Mouse (Mus musculus) liver, postnatal 0 days (tissue): ENCODE data around the gene Fam114a2. TPM values are rescaled to one million over a fixed set of nuclear protein-coding genes. Genes with fewer than 3 reads are reported as not detected.
A peak's percentile ranks its signal among the peaks of the same experiment; 100 is the strongest.

Experiments
- ATAC-seq: fragments of 200-750 bp; cut with Nextera tagmentation; 2 replicates; pipeline ENCODE4 v1.8.0; 2017; ENCODE audit warnings: mild to moderate bottlenecking, moderate library complexity
- DNase-seq: peaks from one replicate; pipeline ENCODE4 v3.0.0-alpha.2; 2016
- H3K27ac ChIP-seq: fragments of 300-500 bp; sonication (generic); 2 replicates; pipeline ENCODE4 v1.5.1; 2014; ENCODE audit warnings: antibody characterized with exemption, moderate library complexity, mild to moderate bottlenecking, low read depth
- H3K27me3 ChIP-seq: fragments of 300-500 bp; sonication (generic); 2 replicates; pipeline ENCODE4 v1.6.1; 2014; ENCODE audit warnings: low read length, control low read depth, mixed read lengths; ENCODE audit not compliant: insufficient read depth
- H3K36me3 ChIP-seq: fragments of 300-500 bp; sonication (generic); replicated peaks from 2 replicates; pipeline ENCODE4 v1.6.1; 2014; ENCODE audit warnings: mild to moderate bottlenecking, control low read depth, low read length, moderate library complexity, mixed read lengths; ENCODE audit not compliant: insufficient read depth
- H3K4me1 ChIP-seq: fragments of 300-500 bp; sonication (generic); 2 replicates; pipeline ENCODE4 v1.6.1; 2014; ENCODE audit warnings: antibody characterized with exemption, mild to moderate bottlenecking, control low read depth; ENCODE audit not compliant: insufficient read depth
- H3K4me2 ChIP-seq: fragments of 300-500 bp; sonication (generic); 2 replicates; pipeline ENCODE4 v1.6.1; 2014; ENCODE audit warnings: low read depth, mild to moderate bottlenecking, low read length, moderate library complexity, mixed read lengths
- H3K4me3 ChIP-seq: fragments of 300-500 bp; sonication (generic); 2 replicates; pipeline ENCODE4 v1.5.1; 2014; ENCODE audit warnings: low read depth, low read length
- H3K9ac ChIP-seq: fragments of 300-500 bp; sonication (generic); replicated peaks from 2 replicates; pipeline ENCODE4 v1.6.1; 2014; ENCODE audit warnings: mild to moderate bottlenecking, moderate library complexity
- H3K9me3 ChIP-seq: fragments of 300-500 bp; sonication (generic); 2 replicates; pipeline ENCODE4 v1.6.1; 2016; ENCODE audit warnings: mild to moderate bottlenecking, control low read depth, low read length, mixed read lengths
- CTCF ChIP-seq: sonication (generic); IDR thresholded peaks from 2 replicates; pipeline ENCODE4 v1.5.1; 2016; ENCODE audit warnings: antibody characterized with exemption, low read depth
- EP300 ChIP-seq: IDR thresholded peaks from 2 replicates; pipeline ENCODE4 v1.6.1; 2016; ENCODE audit warnings: antibody characterized with exemption, low read depth, mild to moderate bottlenecking
- WGBS: fragments of 180-500 bp; shearing (Covaris S2); extraction: QIAGEN DNeasy Blood & Tissue Kit; methylation state at CpG from one replicate; pipeline ENCODE4 v1.1.7; 2014; ENCODE audit not compliant: insufficient replicate concordance; 5-methylcytosine and 5-hydroxymethylcytosine counted together
- polyA plus RNA-seq: library from polyadenylated mRNA; unstranded; fragments of >200 nt; fragmentation: Nextera tagmentation; extraction: Ambion mirVana; gene quantifications from 2 replicates; pipeline ENCODE4 v1.2.1, GENCODE M21; 2015

The Fam114a2 gene
- polyA plus RNA-seq, 1 experiment from 2014 or later = 22.7 TPM

GRCm38 (mm10) chr11:57521206-57521605, 2.8 kb upstream of the Fam114a2 start:
- Histone ChIP-seq H3K4me2 (no peak overlapping the region), H3K9ac (no peak overlapping the region), H3K27ac (no peak overlapping the region), H3K4me3 (no peak overlapping the region), H3K27me3 (no peaks in the 10 kb centered on the region), H3K4me1 (peaks cover 16% of the 10 kb centered on the region), H3K9me3 (no peaks in the 10 kb centered on the region), H3K36me3 (0 out of 2 replicates have a peak, but pooled peaks cover 5% of the 10 kb centered on the region)
- DNase-seq (no peak), ATAC-seq (no peak)
- WGBS = 86% methylated on average over 3 of the region's 3 CpGs
- TF ChIP-seq EP300 (no peak), CTCF (no peak)

GRCm38 (mm10) chr11:57519304-57519703, 887 bp upstream of the Fam114a2 start:
- Histone ChIP-seq H3K4me3 (peak overlapping the region; percentile 94), H3K4me2 (peak overlapping the region; percentile 85), H3K9ac (peak overlapping the region; percentile 91; the same call in 1 of the 2 replicates), H3K4me1 (peaks cover 12% of the 10 kb centered on the region), H3K9me3 (no peaks in the 10 kb centered on the region), H3K27me3 (no peaks in the 10 kb centered on the region), H3K36me3 (0 out of 2 replicates have a peak, but pooled peaks cover 5% of the 10 kb centered on the region), H3K27ac (peak overlapping the region; percentile 87; the same call in 1 of the 2 replicates)
- 59% methylated on average over 5 of the region's 5 CpGs for WGBS
- no peak for TF ChIP-seq EP300
- TF ChIP-seq CTCF = no peak
- no peak for ATAC-seq
- DNase-seq = no peak

GRCm38 (mm10) chr11:57518751-57519148, 333 bp upstream of the Fam114a2 start:
- peak; percentile 32 for ATAC-seq
- peaks cover 12% of the 10 kb centered on the region for H3K4me1 ChIP-seq
- no peaks in the 10 kb centered on the region for H3K9me3 ChIP-seq
- peak overlapping the region; percentile 94 for H3K4me3 ChIP-seq
- H3K27me3 ChIP-seq = no peaks in the 10 kb centered on the region
- H3K36me3 ChIP-seq = peaks cover 6% of the 10 kb centered on the region; the same call in 1 of the 2 replicates
- no peak for DNase-seq
- peak overlapping the region; percentile 87 for H3K27ac ChIP-seq
- WGBS = 2% methylated on average over 15 of the region's 16 CpGs
- H3K4me2 ChIP-seq = peak overlapping the region; percentile 85
- peak overlapping the region; percentile 91 for H3K9ac ChIP-seq
- TF ChIP-seq EP300 = no peak
- TF ChIP-seq CTCF = no peak

GRCm38 (mm10) chr11:57516946-57517441, 1.4 kb downstream of the Fam114a2 start:
- no peaks in the 10 kb centered on the region for H3K9me3 ChIP-seq
- peak overlapping the region; percentile 85; the same call in 1 of the 2 replicates for H3K4me2 ChIP-seq
- no peaks in the 10 kb centered on the region for H3K27me3 ChIP-seq
- H3K4me1 ChIP-seq = peaks cover 12% of the 10 kb centered on the region
- 49% methylated on average over 5 of the region's 5 CpGs for WGBS
- peaks cover 19% of the 10 kb centered on the region for H3K36me3 ChIP-seq
- H3K9ac ChIP-seq = no peak overlapping the region
- H3K27ac ChIP-seq = no peak overlapping the region
- H3K4me3 ChIP-seq = no peak overlapping the region
- DNase-seq (no peak), ATAC-seq (no peak)
- TF ChIP-seq EP300 = no peak
- no peak for TF ChIP-seq CTCF

GRCm38 (mm10) chr11:57515218-57515617, 3.2 kb downstream of the Fam114a2 start:
- H3K4me1 ChIP-seq = peaks cover 12% of the 10 kb centered on the region
- DNase-seq = no peak
- no peak overlapping the region for H3K27ac ChIP-seq
- H3K36me3 ChIP-seq = peaks cover 31% of the 10 kb centered on the region
- H3K9ac ChIP-seq = no peak overlapping the region
- ATAC-seq = no peak
- H3K4me2 ChIP-seq = no peak overlapping the region
- no peaks in the 10 kb centered on the region for H3K9me3 ChIP-seq
- WGBS = 82% methylated on average over 5 of the region's 5 CpGs
- no peak overlapping the region for H3K4me3 ChIP-seq
- TF ChIP-seq CTCF (no peak), EP300 (no peak)
- H3K27me3 ChIP-seq = no peaks in the 10 kb centered on the region

- no peak for DNase-seq
- no peak for ATAC-seq
- H3K27ac ChIP-seq = no peak overlapping the region
- no peak overlapping the region for H3K9ac ChIP-seq
- no peak for TF ChIP-seq CTCF
- H3K4me3 ChIP-seq = no peak overlapping the region
- no peaks in the 10 kb centered on the region for H3K27me3 ChIP-seq
- no peaks in the 10 kb centered on the region for H3K9me3 ChIP-seq
- H3K4me2 ChIP-seq = no peak overlapping the region
- 76% methylated on average over 6 of the region's 6 CpGs for WGBS
- peaks cover 67% of the 10 kb centered on the region for H3K36me3 ChIP-seq
- no peaks in the 10 kb centered on the region for H3K4me1 ChIP-seq
Observed at GRCm38 (mm10) chr11:57506899-57507298, 11.5 kb downstream of the Fam114a2 start.

- DNase-seq = no peak
- no peak overlapping the region for H3K27ac ChIP-seq
- ATAC-seq = no peak
- peaks cover 67% of the 10 kb centered on the region for H3K36me3 ChIP-seq
- 87% methylated on average over 5 of the region's 5 CpGs for WGBS
- no peaks in the 10 kb centered on the region for H3K4me1 ChIP-seq
- no peaks in the 10 kb centered on the region for H3K9me3 ChIP-seq
- no peak overlapping the region for H3K4me3 ChIP-seq
- H3K27me3 ChIP-seq = no peaks in the 10 kb centered on the region
- no peak overlapping the region for H3K9ac ChIP-seq
- no peak for TF ChIP-seq CTCF
- no peak for TF ChIP-seq EP300
- no peak overlapping the region for H3K4me2 ChIP-seq
Observed at GRCm38 (mm10) chr11:57503155-57503554, 15.3 kb downstream of the Fam114a2 start.
